Mouse (Mus musculus) hindbrain, postnatal 0 days (tissue): ENCODE measurements around the gene Mphosph6. TPM values are rescaled to one million over a fixed set of nuclear protein-coding genes. Genes with fewer than 3 reads are reported as not detected.

ENCODE experiments used
- ATAC-seq: fragments of 200-750 bp; cut with Nextera tagmentation; 2 replicates; pipeline ENCODE4 v1.8.0; 2017; ENCODE audit warnings: mild to moderate bottlenecking, moderate TSS enrichment, moderate library complexity
- DNase-seq: peaks from one replicate; pipeline ENCODE4 v3.0.0-alpha.2; 2015; ENCODE audit warnings: low spot score
- H3K27ac ChIP-seq: fragments of 300-500 bp; sonication (generic); 2 replicates; pipeline ENCODE4 v1.5.1; 2014; ENCODE audit warnings: mild to moderate bottlenecking
- H3K27me3 ChIP-seq: fragments of 300-500 bp; sonication (generic); 2 replicates; pipeline ENCODE4 v1.6.1; 2014; ENCODE audit warnings: low read length, mixed read lengths; ENCODE audit not compliant: insufficient read depth
- H3K36me3 ChIP-seq: fragments of 300-500 bp; sonication (generic); 2 replicates; pipeline ENCODE4 v1.6.1; 2014; ENCODE audit warnings: low read length, mixed read lengths; ENCODE audit not compliant: insufficient read depth
- H3K4me1 ChIP-seq: fragments of 300-500 bp; sonication (generic); 2 replicates; pipeline ENCODE4 v1.6.1; 2014; ENCODE audit warnings: antibody characterized with exemption, low read length, mixed read lengths; ENCODE audit not compliant: insufficient read depth
- H3K4me2 ChIP-seq: fragments of 300-500 bp; sonication (generic); 2 replicates; pipeline ENCODE4 v1.6.1; 2014; ENCODE audit warnings: low read depth, mild to moderate bottlenecking, low read length, moderate library complexity, mixed read lengths
- H3K4me3 ChIP-seq: fragments of 300-500 bp; sonication (generic); 2 replicates; pipeline ENCODE4 v1.5.1; 2014; ENCODE audit warnings: low read length
- H3K9ac ChIP-seq: fragments of 300-500 bp; sonication (generic); replicated peaks from 2 replicates; pipeline ENCODE4 v1.6.1; 2014; ENCODE audit warnings: mild to moderate bottlenecking, low read length, moderate library complexity, mixed read lengths
- H3K9me3 ChIP-seq: fragments of 300-500 bp; sonication (generic); 2 replicates; pipeline ENCODE4 v1.6.1; 2016; ENCODE audit warnings: low read length, mixed read lengths
- CTCF ChIP-seq: IDR thresholded peaks from 2 replicates; pipeline ENCODE4 v1.5.1; 2016; ENCODE audit warnings: antibody characterized with exemption, control low read depth, low read depth
- WGBS: fragments of 180-500 bp; shearing (Covaris S2); extraction: QIAGEN DNeasy Blood & Tissue Kit; methylation state at CpG from one replicate; pipeline ENCODE4 v1.1.7; 2014; 5-methylcytosine and 5-hydroxymethylcytosine counted together
- polyA plus RNA-seq: library from polyadenylated mRNA; unstranded; fragments of >200 nt; fragmentation: Nextera tagmentation; extraction: Ambion mirVana; gene quantifications from 2 replicates; pipeline ENCODE4 v1.2.1, GENCODE M21; 2015
- total RNA-seq: library from RNA; depleted of rRNA; stranded (reverse); fragments of >200 nt; gene quantifications from 2 replicates; pipeline ENCODE4 v1.2.3, GENCODE M21; 2014

Gene Mphosph6
- total and polyA plus RNA-seq, 2 experiments from 2014 or later = 12.8 to 41.0 TPM

GRCm38 (mm10) chr8:117771115-117771836, 30.5 kb downstream of the Mphosph6 start:
- Histone ChIP-seq H3K4me1 (no peaks in the 10 kb centered on the region), H3K27me3 (no peaks in the 10 kb centered on the region), H3K4me3 (no peak overlapping the region), H3K9me3 (no peaks in the 10 kb centered on the region), H3K9ac (no peak overlapping the region), H3K27ac (no peak overlapping the region), H3K4me2 (no peak overlapping the region), H3K36me3 (no peaks in the 10 kb centered on the region)
- DNase-seq = no peak
- no peak for TF ChIP-seq CTCF
- 89% methylated on average over 9 of the region's 9 CpGs for WGBS
- ATAC-seq = no peak

GRCm38 (mm10) chr8:117768971-117769370, 32.8 kb downstream of the Mphosph6 start:
- Histone ChIP-seq H3K4me3 (no peak overlapping the region), H3K4me1 (no peaks in the 10 kb centered on the region), H3K27ac (no peak overlapping the region), H3K4me2 (no peak overlapping the region), H3K36me3 (no peaks in the 10 kb centered on the region), H3K27me3 (no peaks in the 10 kb centered on the region), H3K9me3 (no peaks in the 10 kb centered on the region), H3K9ac (no peak overlapping the region)
- DNase-seq (no peak), ATAC-seq (no peak)
- WGBS = 70% methylated on average over 7 of the region's 7 CpGs
- TF ChIP-seq CTCF = no peak

DNA sequence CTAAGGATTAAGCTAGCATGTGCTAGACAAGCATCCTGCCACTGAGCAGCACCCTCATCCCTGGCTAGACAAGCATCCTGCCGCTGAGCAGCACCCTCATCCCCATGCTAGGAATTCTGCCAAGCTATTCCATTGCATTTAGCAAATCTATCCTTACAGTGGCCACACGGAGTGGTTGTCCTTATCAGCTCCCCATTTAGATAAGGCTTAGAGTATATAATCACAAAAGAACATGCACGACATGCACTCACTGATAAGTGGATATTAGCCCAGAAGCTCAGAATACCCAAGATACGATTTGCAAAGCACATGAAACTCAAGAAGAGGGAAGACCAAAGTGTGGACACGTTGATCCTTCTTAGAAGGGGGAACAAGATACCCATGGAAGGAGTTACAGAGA, 35.8 kb downstream of the Mphosph6 start:
- 81% methylated on average over 5 of the region's 5 CpGs for WGBS
- Histone ChIP-seq H3K27ac (no peak overlapping the region), H3K27me3 (no peaks in the 10 kb centered on the region), H3K36me3 (no peaks in the 10 kb centered on the region), H3K4me3 (no peak overlapping the region), H3K4me2 (no peak overlapping the region), H3K9ac (no peak overlapping the region), H3K4me1 (no peaks in the 10 kb centered on the region), H3K9me3 (no peaks in the 10 kb centered on the region)
- no peak for TF ChIP-seq CTCF
- ATAC-seq (no peak), DNase-seq (no peak)

DNA sequence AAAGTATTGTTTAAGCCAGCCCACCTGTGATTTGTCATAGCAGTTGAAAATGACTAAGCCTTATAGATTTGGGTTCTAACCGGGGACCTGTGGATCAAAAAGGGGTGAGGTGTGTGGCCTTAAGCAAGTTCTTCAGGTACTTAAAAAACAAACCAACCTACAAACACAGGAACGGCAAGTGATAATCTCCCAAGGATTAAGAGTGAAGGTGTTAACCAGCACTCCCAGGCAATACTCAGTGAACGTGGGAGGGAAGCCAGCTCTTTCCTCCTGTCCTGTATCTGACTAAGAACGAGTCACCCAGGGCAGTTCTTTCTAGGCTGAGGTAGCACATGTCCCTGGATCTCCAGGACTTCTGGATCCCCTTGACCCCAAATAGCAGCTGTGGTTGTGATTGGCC, 37.1 kb downstream of the Mphosph6 start:
- no peaks in the 10 kb centered on the region for H3K36me3 ChIP-seq
- no peak overlapping the region for H3K27ac ChIP-seq
- DNase-seq (no peak), ATAC-seq (no peak)
- H3K9ac ChIP-seq = no peak overlapping the region
- no peak overlapping the region for H3K4me3 ChIP-seq
- no peak for TF ChIP-seq CTCF
- H3K27me3 ChIP-seq = no peaks in the 10 kb centered on the region
- WGBS = 83% methylated on average over 4 of the region's 4 CpGs
- H3K4me1 ChIP-seq = no peaks in the 10 kb centered on the region
- H3K4me2 ChIP-seq = no peak overlapping the region
- no peaks in the 10 kb centered on the region for H3K9me3 ChIP-seq

GRCm38 (mm10) chr8:117762776-117763175, 39.0 kb downstream of the Mphosph6 start:
- Histone ChIP-seq H3K27me3 (no peaks in the 10 kb centered on the region), H3K9ac (no peak overlapping the region), H3K36me3 (no peaks in the 10 kb centered on the region), H3K27ac (no peak overlapping the region), H3K4me3 (no peak overlapping the region), H3K4me2 (no peak overlapping the region), H3K4me1 (no peaks in the 10 kb centered on the region), H3K9me3 (no peaks in the 10 kb centered on the region)
- no peak for DNase-seq
- ATAC-seq = no peak
- 81% methylated on average over 6 of the region's 6 CpGs for whole genome bisulfite sequencing
- TF ChIP-seq CTCF = no peak

DNA sequence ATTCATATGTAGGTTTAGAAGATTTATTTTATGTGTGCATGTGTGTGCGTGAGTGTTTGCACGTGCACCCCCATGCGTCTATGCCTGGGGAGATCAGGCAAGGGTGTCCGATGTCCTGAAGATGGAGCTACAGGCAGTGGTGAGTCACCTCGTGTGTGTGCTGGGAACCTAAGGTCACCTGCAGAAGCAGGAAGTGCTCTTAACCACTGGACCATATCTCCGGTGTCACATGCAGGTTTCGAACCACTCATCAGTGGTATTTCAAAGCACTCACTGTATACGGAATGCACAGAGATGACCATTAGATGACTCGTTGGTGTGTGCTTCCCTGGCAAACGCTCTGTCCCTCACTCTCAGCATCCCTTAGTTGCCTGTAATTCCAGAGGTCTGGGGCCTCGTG, 43.8 kb downstream of the Mphosph6 start:
- ATAC-seq (no peak), DNase-seq (no peak)
- no peak for TF ChIP-seq CTCF
- no peaks in the 10 kb centered on the region for H3K27me3 ChIP-seq
- no peak overlapping the region for H3K9ac ChIP-seq
- WGBS = 85% methylated on average over 11 of the region's 11 CpGs
- H3K36me3 ChIP-seq = no peaks in the 10 kb centered on the region
- H3K9me3 ChIP-seq = no peaks in the 10 kb centered on the region
- H3K4me2 ChIP-seq = no peak overlapping the region
- H3K4me3 ChIP-seq = no peak overlapping the region
- no peaks in the 10 kb centered on the region for H3K4me1 ChIP-seq
- no peak overlapping the region for H3K27ac ChIP-seq

DNA sequence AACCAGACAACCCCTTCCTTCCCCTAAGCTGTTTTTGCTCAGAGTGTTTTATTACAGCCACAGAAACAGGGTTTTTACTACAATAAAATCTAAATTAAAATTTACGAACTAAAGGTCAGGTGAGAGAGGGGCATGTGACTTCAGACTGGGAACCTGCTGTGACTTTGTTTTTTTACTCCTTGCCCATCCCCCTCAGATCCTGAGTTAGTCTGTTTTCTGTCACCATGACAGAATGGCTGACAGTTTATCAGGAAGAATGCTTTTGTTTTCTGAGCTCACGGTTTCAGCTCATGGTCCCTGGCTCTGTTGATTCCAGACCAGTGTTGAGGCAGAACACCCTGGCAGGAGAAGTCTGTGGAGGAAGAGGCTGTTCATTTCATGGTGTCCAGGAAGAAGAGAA, 52.3 kb downstream of the Mphosph6 start:
- Histone ChIP-seq H3K4me2 (no peak overlapping the region), H3K4me3 (no peak overlapping the region), H3K4me1 (no peaks in the 10 kb centered on the region), H3K27ac (no peak overlapping the region), H3K36me3 (no peaks in the 10 kb centered on the region), H3K9me3 (no peaks in the 10 kb centered on the region), H3K27me3 (no peaks in the 10 kb centered on the region), H3K9ac (no peak overlapping the region)
- WGBS = 53% methylated on average over 2 of the region's 2 CpGs
- no peak for TF ChIP-seq CTCF
- no peak for ATAC-seq
- no peak for DNase-seq
